Mouse (Mus musculus) limb, embryonic 11.5 days (tissue): ENCODE data around the gene Eid3. TPM values are rescaled to one million over a fixed set of nuclear protein-coding genes. Genes with fewer than 3 reads are reported as not detected.

Experiments used
- ATAC-seq: fragments of 200-750 bp; cut with Nextera tagmentation; 2 replicates; pipeline ENCODE4 v1.8.0; 2017; ENCODE audit warnings: low read depth; ENCODE audit not compliant: insufficient number of reproducible peaks, low FRiP score, low TSS enrichment
- DNase-seq: peaks from one replicate; pipeline ENCODE4 v3.0.0-alpha.2; 2015; ENCODE audit warnings: low spot score
- H3K27ac ChIP-seq: fragments of 300-500 bp; sonication (generic); replicated peaks from 2 replicates; pipeline ENCODE4 v1.5.1; 2014; ENCODE audit warnings: low read depth, mild to moderate bottlenecking, low read length
- H3K27me3 ChIP-seq: fragments of 300-500 bp; sonication (generic); 2 replicates; pipeline ENCODE4 v1.6.1; 2014; ENCODE audit warnings: mild to moderate bottlenecking, low read length, mixed read lengths; ENCODE audit not compliant: control insufficient read depth, insufficient read depth
- H3K36me3 ChIP-seq: fragments of 300-500 bp; sonication (generic); 2 replicates; pipeline ENCODE4 v1.6.1; 2014; ENCODE audit warnings: mild to moderate bottlenecking, low read length, moderate library complexity, mixed read lengths; ENCODE audit not compliant: control insufficient read depth, insufficient read depth
- H3K4me1 ChIP-seq: fragments of 300-500 bp; sonication (generic); 2 replicates; pipeline ENCODE4 v1.6.1; 2014; ENCODE audit warnings: low read length, mixed read lengths; ENCODE audit not compliant: control insufficient read depth, insufficient read depth
- H3K4me2 ChIP-seq: fragments of 300-500 bp; sonication (generic); 2 replicates; pipeline ENCODE4 v1.6.1; 2014; ENCODE audit warnings: low read depth, mild to moderate bottlenecking, moderate library complexity; ENCODE audit not compliant: severe bottlenecking
- H3K4me3 ChIP-seq: fragments of 300-500 bp; sonication (generic); 2 replicates; pipeline ENCODE4 v1.5.1; 2014; ENCODE audit warnings: low read depth, low read length
- H3K9ac ChIP-seq: fragments of 300-500 bp; sonication (generic); 2 replicates; pipeline ENCODE4 v1.6.1; 2014; ENCODE audit warnings: mild to moderate bottlenecking, low read length
- H3K9me3 ChIP-seq: fragments of 300-500 bp; sonication (generic); 2 replicates; pipeline ENCODE4 v1.6.1; 2016; ENCODE audit warnings: low read length; ENCODE audit not compliant: control insufficient read depth
- WGBS: fragments of 180-500 bp; shearing (Covaris S2); extraction: QIAGEN DNeasy Blood & Tissue Kit; methylation state at CpG from one replicate; pipeline ENCODE4 v1.1.7; 2014; 5-methylcytosine and 5-hydroxymethylcytosine counted together
- polyA plus RNA-seq: library from polyadenylated mRNA; unstranded; fragments of >200 nt; fragmentation: Nextera tagmentation; extraction: Ambion mirVana; gene quantifications from 2 replicates; pipeline ENCODE4 v1.2.1, GENCODE M21; 2014

Gene Eid3
- polyA plus RNA-seq, 1 experiment from 2014 or later: 0.52 TPM

- no peaks in the 10 kb centered on the region for H3K9me3 ChIP-seq
- H3K9ac ChIP-seq: no peak overlapping the region
- ATAC-seq (no peak), DNase-seq (no peak)
- no peak overlapping the region for H3K4me2 ChIP-seq
- no peaks in the 10 kb centered on the region for H3K36me3 ChIP-seq
- no peak overlapping the region for H3K27ac ChIP-seq
- WGBS: 83% methylated on average over 3 of the region's 3 CpGs
- 0 out of 2 replicates have a peak, but pooled peaks cover 2% of the 10 kb centered on the region for H3K4me1 ChIP-seq
- no peaks in the 10 kb centered on the region for H3K27me3 ChIP-seq
- no peak overlapping the region for H3K4me3 ChIP-seq
These were observed 30.5 kb upstream of the Eid3 start for GRCm38 (mm10) chr10:82835898-82836297.

- WGBS: 83% methylated on average over 7 of the region's 7 CpGs
- 0 out of 2 replicates have a peak, but pooled peaks cover 2% of the 10 kb centered on the region for H3K4me1 ChIP-seq
- DNase-seq: no peak
- H3K4me3 ChIP-seq: no peak overlapping the region
- H3K27me3 ChIP-seq: no peaks in the 10 kb centered on the region
- H3K9ac ChIP-seq: no peak overlapping the region
- no peak overlapping the region for H3K4me2 ChIP-seq
- H3K9me3 ChIP-seq: no peaks in the 10 kb centered on the region
- ATAC-seq: no peak
- no peaks in the 10 kb centered on the region for H3K36me3 ChIP-seq
- no peak overlapping the region for H3K27ac ChIP-seq
These were observed 28.0 kb upstream of the Eid3 start for GRCm38 (mm10) chr10:82838390-82838789.

- H3K36me3 ChIP-seq: no peaks in the 10 kb centered on the region
- no peak for DNase-seq
- H3K9me3 ChIP-seq: no peaks in the 10 kb centered on the region
- no peak overlapping the region for H3K9ac ChIP-seq
- H3K4me3 ChIP-seq: no peak overlapping the region
- 70% methylated on average over 6 of the region's 6 CpGs for WGBS
- H3K27ac ChIP-seq: no peak overlapping the region
- H3K4me1 ChIP-seq: no peaks in the 10 kb centered on the region
- H3K4me2 ChIP-seq: no peak overlapping the region
- no peaks in the 10 kb centered on the region for H3K27me3 ChIP-seq
- no peak for ATAC-seq
These were observed 22.3 kb upstream of the Eid3 start for GRCm38 (mm10) chr10:82844090-82844489.

- Histone ChIP-seq H3K27ac (no peak overlapping the region), H3K9me3 (no peaks in the 10 kb centered on the region), H3K27me3 (no peaks in the 10 kb centered on the region), H3K4me3 (no peak overlapping the region), H3K9ac (no peak overlapping the region), H3K4me1 (no peaks in the 10 kb centered on the region), H3K36me3 (no peaks in the 10 kb centered on the region), H3K4me2 (no peak overlapping the region)
- DNase-seq (no peak), ATAC-seq (no peak)
- WGBS: 89% methylated on average over 8 of the region's 8 CpGs
These were observed 21.7 kb upstream of the Eid3 start for GRCm38 (mm10) chr10:82844731-82845130.

GRCm38 (mm10) chr10:82847821-82848459, 18.5 kb upstream of the Eid3 start:
- Histone ChIP-seq H3K4me2 (no peak overlapping the region), H3K9ac (no peak overlapping the region), H3K9me3 (no peaks in the 10 kb centered on the region), H3K4me3 (no peak overlapping the region), H3K4me1 (no peaks in the 10 kb centered on the region), H3K27me3 (no peaks in the 10 kb centered on the region), H3K27ac (no peak overlapping the region), H3K36me3 (no peaks in the 10 kb centered on the region)
- ATAC-seq (no peak), DNase-seq (no peak)
- WGBS: 87% methylated on average over 9 of the region's 9 CpGs

- 24% methylated on average over 16 of the region's 16 CpGs for WGBS
- no peak overlapping the region for H3K4me2 ChIP-seq
- no peaks in the 10 kb centered on the region for H3K36me3 ChIP-seq
- ATAC-seq (peak; percentile 54; the same call in 1 of the 2 replicates), DNase-seq (peak; percentile 42)
- H3K4me3 ChIP-seq: no peak overlapping the region
- H3K9ac ChIP-seq: no peak overlapping the region
- no peak overlapping the region for H3K27ac ChIP-seq
- H3K4me1 ChIP-seq: no peaks in the 10 kb centered on the region
- H3K9me3 ChIP-seq: no peaks in the 10 kb centered on the region
- H3K27me3 ChIP-seq: no peaks in the 10 kb centered on the region
These were observed 16.6 kb upstream of the Eid3 start for GRCm38 (mm10) chr10:82849686-82850353.

- 82% methylated on average over 5 of the region's 5 CpGs for WGBS
- H3K9ac ChIP-seq: no peak overlapping the region
- H3K4me3 ChIP-seq: no peak overlapping the region
- DNase-seq: no peak
- no peak overlapping the region for H3K4me2 ChIP-seq
- no peaks in the 10 kb centered on the region for H3K4me1 ChIP-seq
- H3K9me3 ChIP-seq: no peaks in the 10 kb centered on the region
- ATAC-seq: no peak
- H3K27me3 ChIP-seq: no peaks in the 10 kb centered on the region
- H3K36me3 ChIP-seq: no peaks in the 10 kb centered on the region
- no peak overlapping the region for H3K27ac ChIP-seq
These were observed 16.1 kb upstream of the Eid3 start for GRCm38 (mm10) chr10:82850354-82850752.

- no peak overlapping the region for H3K4me2 ChIP-seq
- H3K9ac ChIP-seq: no peak overlapping the region
- 89% methylated on average over 6 of the region's 6 CpGs for WGBS
- no peaks in the 10 kb centered on the region for H3K4me1 ChIP-seq
- no peaks in the 10 kb centered on the region for H3K27me3 ChIP-seq
- ATAC-seq (no peak), DNase-seq (no peak)
- H3K27ac ChIP-seq: no peak overlapping the region
- H3K9me3 ChIP-seq: no peaks in the 10 kb centered on the region
- no peak overlapping the region for H3K4me3 ChIP-seq
- H3K36me3 ChIP-seq: no peaks in the 10 kb centered on the region
These were observed 14.7 kb upstream of the Eid3 start for GRCm38 (mm10) chr10:82851751-82852150.
